Mouse (Mus musculus): Measurements from ENCODE around the gene Acvr1b.

Gene Acvr1b

DNA sequence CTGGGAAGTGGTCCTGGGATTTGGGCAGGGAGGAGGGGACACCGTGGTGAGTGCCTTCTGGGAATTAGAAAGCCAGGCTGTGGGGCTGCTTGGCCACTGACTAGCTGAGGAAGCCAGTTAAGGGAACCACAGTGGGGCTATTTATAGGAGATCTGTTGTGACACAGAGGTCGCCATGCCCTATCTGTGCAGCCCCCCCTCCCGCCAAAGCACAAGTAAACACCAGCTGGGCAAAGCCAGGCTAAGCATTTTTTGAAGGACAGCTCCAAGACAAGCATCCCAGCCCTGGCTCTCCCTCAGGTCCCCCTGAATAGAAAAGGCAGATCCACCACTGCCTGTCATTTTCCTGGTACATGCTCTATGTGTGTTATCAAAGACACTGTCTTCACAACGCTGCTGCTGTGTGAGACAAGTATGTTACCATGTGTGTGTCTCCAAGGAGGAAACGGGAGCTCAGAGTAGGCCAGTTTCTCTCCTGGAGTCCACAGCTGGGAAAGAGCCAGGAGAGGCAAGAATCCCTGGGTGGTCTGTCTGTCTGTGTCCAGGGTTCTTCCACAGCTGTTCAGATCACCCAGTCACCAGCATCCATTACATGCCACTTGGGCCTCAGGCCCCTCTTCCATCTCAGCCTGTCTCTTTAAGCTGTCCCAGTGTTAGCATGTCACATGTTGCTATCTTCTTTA lies 74.3 kb downstream of the Acvr1b start:
- DNase-seq (ENCODE audit: low read depth): no peak

DNA sequence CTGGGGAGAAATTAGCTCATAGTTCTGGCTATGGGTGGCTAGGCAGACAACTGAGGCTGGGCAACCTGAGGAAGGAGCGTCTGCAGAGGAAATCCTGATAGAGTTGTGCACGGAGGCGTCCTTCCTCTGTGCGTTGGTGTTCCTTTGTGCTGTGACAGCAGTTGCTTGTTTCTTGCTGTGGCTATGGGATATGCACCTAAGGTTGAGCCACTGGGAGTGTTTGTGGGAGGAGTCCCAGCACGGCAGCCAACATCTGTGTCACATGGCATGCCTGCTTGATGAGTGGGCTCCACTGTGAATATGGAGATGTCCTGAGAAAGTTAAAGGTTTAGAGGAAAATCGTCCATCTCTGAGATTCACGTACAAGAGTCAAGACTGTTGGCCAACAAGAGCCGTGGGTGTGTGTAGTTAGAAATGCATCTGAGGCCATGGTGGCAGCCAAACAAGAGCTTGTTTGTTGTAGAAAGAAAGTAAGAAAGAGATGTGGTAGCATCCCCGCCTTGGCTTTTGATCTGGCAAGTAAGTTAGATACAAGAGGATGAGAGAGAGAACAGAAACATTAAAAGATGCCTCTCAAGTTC lies 76.4 kb downstream of the Acvr1b start:
- no peak for DNase-seq (ENCODE audit: low read depth)

GRCm38 (mm10) chr15:101251930-101252329 lies 78.1 kb downstream of the Acvr1b start:
- no peak for DNase-seq (ENCODE audit: low read depth)

DNA sequence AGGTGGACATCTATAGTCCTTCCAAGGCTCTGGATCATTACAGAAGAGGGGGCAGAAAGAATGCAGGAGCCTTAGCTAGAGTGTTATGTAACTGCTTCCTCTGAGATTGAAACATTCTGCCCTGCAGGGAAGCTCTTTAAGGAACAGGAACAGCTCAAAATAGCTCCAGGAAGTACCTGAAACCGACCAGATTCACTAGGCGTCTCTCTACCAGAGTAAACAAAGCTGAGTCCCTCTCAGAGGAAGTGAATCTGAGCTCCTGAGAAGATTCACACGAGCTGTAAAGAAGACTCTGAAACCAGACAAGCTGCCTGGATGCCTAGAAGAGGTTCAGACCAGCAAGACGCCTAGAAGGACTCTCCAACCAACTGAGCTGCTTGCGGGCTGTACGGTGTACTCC lies 78.7 kb downstream of the Acvr1b start:
- DNase-seq (ENCODE audit: low read depth): no peak

GRCm38 (mm10) chr15:101253563-101253885 lies 79.7 kb downstream of the Acvr1b start:
- no peak for DNase-seq (ENCODE audit: low read depth)

DNA sequence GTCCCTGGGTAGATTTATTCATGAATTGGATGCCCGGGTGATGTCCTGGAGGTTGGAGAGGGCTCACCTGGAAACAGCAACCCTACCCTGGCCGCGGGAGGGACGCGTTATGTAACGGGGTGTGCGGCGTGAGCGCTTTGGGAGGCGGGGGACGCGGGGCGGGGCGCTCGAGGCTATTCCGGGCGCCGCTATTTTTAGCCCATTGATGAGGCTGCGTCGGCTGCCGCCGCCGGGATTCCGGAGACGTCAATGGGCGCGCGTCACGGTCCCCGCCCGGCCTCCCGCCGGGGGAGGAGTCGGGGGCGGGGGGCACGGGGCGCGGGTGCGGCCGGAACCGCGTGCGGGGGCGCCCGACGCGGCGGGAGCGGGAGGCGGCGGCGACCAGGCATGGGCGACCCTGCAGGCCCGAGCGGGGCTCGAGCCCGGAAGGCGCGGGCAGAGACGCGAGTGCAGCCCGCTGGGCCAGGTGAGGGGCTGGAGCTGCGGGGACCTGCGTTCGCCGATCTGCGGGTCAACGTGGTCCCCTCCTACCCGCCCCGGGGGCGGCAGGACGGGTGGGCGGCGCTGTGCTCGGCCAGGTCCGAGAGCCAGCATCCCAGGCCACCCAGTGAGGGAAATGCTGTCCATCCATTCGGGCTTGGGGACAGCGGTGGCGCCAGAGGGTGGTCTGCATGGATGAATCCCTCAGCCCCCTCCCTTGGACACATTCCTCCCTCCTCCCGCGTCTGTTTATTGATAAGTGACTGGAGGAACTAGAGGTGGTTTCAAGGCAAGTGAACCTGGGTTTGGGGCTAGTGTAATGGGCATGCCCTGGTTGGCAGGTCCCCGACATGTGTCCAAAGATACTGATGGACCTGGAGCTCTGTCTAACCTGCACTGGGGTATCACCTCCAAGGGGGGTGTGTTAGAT lies 80.3 kb downstream of the Acvr1b start, which contains the start of gene Nr4a1:
Gene Nr4a1 (plus strand): TSS at position 384 of the 910 bp plus-strand sequence.
- DNase-seq (ENCODE audit: low read depth): no peak

DNA sequence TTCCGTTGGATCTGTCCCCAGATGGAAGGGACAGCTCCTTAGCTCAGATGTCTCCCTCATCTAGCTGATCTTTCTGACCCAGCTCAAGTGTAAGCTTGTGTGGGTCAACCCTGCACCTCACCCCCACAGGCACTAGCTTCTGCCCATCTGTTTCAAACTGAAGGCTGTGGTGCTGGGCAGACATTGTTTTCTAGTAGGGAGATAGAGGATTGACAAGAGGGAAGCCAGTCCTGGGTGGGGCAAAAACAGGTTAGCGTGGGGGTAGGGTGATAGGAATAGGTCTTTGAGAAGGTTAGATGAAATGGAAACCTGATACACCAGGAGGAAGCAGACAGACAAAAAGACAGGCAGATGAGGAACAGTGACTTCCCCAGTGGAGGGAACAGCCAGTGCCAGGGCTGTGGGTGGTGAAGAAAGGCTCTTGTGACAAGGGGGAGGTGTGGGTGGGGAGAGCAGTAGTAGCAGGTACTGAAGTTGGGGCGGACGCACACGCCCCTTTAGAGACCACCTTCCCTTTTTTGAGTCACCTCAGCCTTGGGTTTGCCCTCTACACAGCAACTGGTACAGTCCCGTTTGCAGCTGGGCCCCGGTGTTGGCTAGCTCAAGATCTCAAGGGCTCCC lies 82.1 kb downstream of the Acvr1b start:
- no peak for DNase-seq (ENCODE audit: low read depth)

GRCm38 (mm10) chr15:101256463-101257206 lies 82.8 kb downstream of the Acvr1b start:
- DNase-seq (ENCODE audit: low read depth): no peak

DNA sequence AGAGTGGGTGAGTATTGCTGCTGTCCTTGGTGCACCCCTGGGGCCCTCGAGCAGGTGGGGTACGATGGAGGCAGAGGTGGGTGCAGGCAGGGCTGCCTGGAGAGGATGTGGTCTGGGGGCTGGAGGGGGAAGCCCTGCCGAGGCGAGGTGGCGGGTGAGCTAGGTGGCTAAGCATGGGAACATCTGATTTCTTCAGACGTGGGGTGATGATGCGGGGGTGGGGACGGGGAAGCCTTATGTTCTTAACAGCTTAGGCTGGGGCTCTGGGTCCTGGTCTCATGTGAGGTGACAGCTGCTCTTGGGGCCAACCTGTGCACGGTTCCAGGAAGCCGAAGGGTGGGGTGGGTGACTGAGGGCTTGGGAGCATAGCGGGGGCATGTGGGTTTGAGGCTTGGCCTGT lies 84.6 kb downstream of the Acvr1b start:
- DNase-seq (ENCODE audit: low read depth): no peak

GRCm38 (mm10) chr15:101259922-101260321 lies 86.1 kb downstream of the Acvr1b start:
- no peak for DNase-seq (ENCODE audit: low read depth)

DNA sequence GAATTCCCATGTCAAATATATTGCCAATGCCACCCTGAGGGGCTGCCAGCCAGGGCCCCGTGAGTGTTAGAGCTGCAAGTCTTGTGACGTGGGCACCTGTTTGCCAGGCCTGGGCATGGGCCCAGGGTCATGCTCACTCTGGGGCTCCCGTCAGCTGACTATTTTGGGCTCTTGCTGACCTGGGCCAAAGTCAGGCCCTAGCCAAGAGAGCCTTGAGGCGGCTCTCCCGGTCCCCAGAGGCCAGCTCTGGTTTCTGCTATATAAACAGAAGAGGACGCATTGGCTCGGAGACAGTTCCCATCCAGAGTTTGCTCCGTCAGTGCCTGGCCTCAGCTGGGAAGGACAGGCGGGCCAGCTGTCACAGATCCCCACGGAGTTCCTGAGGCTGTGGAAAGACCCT lies 86.5 kb downstream of the Acvr1b start:
- DNase-seq (ENCODE audit: low read depth): no peak

DNA sequence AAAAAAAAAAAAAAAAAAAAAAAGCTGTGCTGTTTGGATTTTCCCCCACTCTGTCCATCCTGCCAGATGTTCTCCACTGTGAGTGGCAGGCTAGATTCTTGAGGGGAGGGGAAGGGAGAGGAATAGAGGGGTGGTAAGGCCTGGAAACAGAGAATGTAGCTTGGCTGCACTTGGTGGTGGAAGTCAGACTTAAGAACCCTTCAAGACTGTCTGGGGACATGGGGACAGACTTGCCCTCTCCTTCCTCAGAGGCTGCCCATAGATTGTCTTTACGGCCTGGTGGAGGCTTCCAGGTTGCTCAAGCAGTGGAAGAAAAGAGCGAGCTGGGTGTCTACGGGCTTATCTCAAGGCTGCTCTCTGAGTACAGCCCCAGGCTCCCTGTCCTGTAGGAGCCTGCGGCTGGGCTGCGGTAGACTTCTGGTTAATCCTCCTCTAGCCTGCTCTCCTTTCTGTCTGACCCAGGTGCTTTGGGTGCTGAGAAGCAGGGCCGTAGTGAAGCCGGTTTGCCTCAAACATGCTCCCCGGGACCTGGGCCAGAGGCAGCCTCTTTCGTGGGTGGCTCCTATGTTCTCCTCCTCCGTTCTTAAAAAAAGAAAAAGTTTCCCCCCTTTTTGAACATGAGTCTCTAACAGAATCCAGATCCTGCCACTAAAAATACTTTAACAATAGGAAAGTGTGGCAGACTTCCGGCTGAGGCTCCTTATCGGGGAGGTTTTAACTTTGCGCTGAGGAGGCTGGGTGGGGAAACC lies 87.2 kb downstream of the Acvr1b start:
- no peak for DNase-seq (ENCODE audit: low read depth)

- no peak for DNase-seq (ENCODE audit: low read depth)
Measured at GRCm38 (mm10) chr15:101262502-101262901, 88.6 kb downstream of the Acvr1b start.
